Mouse (Mus musculus) Patski (cell line): Measurements from ENCODE around the gene Mst1r. TPM values are rescaled to one million over a fixed set of nuclear protein-coding genes. Genes with fewer than 3 reads are reported as not detected.

Experiments
- ATAC-seq: fragments of 100-300 bp; one replicate; pipeline ENCODE4 v1.8.0; 2021
- CTCF ChIA-PET: fragments of 350-600 bp; sonication (Branson Sonifier 250); formaldehyde crosslinking; loops from one replicate; lab custom pipeline; 2022; ENCODE audit warnings: inconsistent platforms; lab: Charles Lee
- POLR2A ChIA-PET: fragments of 350-600 bp; sonication (Branson Sonifier 250); formaldehyde crosslinking; loops from one replicate; lab custom pipeline; 2022; ENCODE audit warnings: antibody characterized with exemption, inconsistent platforms; lab: Charles Lee
- DNase-seq: peaks from one replicate; pipeline ENCODE4 v3.0.0-alpha.2; 2011; ENCODE audit warnings: low read depth, low spot score
- H3K27me3 ChIP-seq: fragments of 371-371 bp; one replicate; pipeline ENCODE4 v1.5.1; 2021
- CTCF ChIP-seq: fragments of 100-300 bp; IDR thresholded peaks from one replicate; pipeline ENCODE4 v1.5.1; 2021
- in situ Hi-C: fragments of 300-500 bp; cut with MboI; formaldehyde crosslinking; loops from 3 replicates; pipeline ENCODE4 v1.11.1; 2018; ENCODE audit warnings: low pct_unique_long_range_greater_than_20kb, mixed read lengths
- polyA plus RNA-seq: library from polyadenylated mRNA; unstranded; gene quantifications from one replicate; pipeline ENCODE4 v1.2.3, GENCODE M21; 2021

Mst1r gene
- polyA plus RNA-seq: 0.12 TPM

DNA sequence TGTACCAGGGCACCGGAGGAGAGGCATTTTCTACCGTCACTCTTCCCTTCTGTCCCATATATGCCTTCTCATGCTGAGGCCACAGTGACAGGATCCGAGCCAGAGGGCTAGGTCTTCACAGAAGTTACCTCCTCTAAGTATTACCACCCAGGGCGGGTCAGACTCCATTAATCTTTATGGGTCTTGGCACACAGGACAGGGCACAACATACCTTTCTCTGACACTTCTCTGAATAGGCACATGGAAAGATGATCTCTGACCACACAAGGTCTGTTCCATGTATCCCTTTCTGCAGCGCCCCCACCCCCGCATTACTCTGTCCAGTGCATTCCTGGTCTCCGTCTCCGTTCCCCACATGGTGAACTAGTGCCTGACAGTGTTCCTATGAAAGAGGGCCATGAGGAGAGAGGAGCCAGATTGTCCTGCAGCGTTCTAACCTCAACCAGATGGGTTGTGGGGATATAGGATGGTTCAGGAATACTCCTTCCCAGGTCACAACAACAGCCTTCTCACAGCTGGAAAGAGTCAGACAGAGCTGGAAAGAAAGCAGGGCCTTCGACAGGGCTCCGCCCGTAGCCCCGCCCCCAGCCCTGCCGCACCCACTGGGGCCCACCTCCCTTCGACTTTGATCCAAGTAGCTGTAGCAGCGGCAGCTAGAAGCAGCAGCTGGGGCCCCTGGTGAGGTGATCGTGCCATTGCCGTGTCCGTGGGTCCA, at the start of gene Mst1r:
Gene Mst1r (plus strand): TSS at position 622 of the 715 bp plus-strand sequence.
- DNase-seq (peak; percentile 78), ATAC-seq (peak; percentile 66)
- H3K27me3 ChIP-seq: no peaks in the 10 kb centered on the region
- in situ Hi-C loops: loop anchor here (5.0 kb wide), 1 partner anchor 56 kb away; no protein-coding TSS in a partner anchor
- POLR2A ChIA-PET: interaction anchor here (1.0 to 1.4 kb wide), 2 partner anchors 11 to 96 kb away, joined by 4 read pairs; no protein-coding TSS in a partner anchor
- CTCF ChIA-PET: interaction anchor here (0.9 to 7.9 kb wide), 13 partner anchors 12 to 161 kb away, joined by 3 to 65 read pairs (median 8); partner anchors contain the start of genes Amigo3 and Uba7
- no peak for TF ChIP-seq CTCF

DNA sequence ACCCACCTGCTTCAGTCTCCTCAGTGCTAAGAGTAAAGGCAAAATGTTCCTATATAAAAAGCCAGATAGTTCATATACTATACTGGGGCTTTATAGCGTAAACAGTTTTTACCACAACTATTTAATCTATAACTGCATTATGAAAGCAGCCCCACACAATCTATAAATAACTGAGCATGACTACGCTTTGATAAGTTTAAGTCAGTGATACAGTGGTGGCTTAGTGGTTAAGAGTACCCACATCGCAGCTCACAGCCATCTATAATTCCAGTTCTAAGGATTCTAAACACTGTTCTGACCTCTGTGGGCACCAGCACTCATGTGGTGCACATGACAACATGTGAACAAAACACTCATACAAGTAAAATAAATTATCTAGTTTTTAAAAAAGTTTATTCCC, 48.3 kb upstream of the Mst1r start:
- CTCF ChIA-PET: interaction anchor here (1.0 kb wide), 1 partner anchor 14 kb away, joined by 3 read pairs; no protein-coding TSS in a partner anchor
- no peak for TF ChIP-seq CTCF
- no peak for DNase-seq
- in situ Hi-C loops: no loop called here
- POLR2A ChIA-PET: no interaction called here
- no peaks in the 10 kb centered on the region for H3K27me3 ChIP-seq
- no peak for ATAC-seq

DNA sequence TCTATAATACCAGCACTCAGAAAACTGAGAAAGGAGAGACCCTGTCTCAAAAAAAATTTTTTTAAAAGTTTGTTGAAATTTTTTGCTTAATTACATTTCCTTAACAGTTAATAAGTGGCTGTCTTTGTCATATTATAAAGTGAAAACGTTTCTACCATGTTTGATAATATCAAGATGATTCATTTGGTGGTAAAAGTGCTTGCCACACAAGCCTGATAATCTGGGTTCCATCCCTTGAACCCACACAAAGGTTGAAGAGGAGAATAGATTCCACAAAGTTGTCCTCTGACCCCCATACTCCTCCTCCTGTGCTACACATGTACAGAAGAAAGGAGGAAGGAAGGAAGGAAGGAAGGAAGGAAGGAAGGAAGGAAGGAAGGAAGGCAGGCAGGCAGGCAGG, 42.2 kb upstream of the Mst1r start:
- no peak for TF ChIP-seq CTCF
- in situ Hi-C loops: no loop called here
- POLR2A ChIA-PET: interaction anchor here (0.6 kb wide), 2 partner anchors 10 to 794 kb away, joined by 3 read pairs; no protein-coding TSS in a partner anchor

GRCm38 (mm10) chr9:107866081-107866480, 40.6 kb upstream of the Mst1r start:
- DNase-seq: no peak
- CTCF ChIA-PET: interaction anchor here (1.7 kb wide), 1 partner anchor 10 kb away, joined by 3 read pairs; no protein-coding TSS in a partner anchor
- in situ Hi-C loops: no loop called here
- TF ChIP-seq CTCF: no peak
- no peak for ATAC-seq
- no peaks in the 10 kb centered on the region for H3K27me3 ChIP-seq
- POLR2A ChIA-PET: no interaction called here

More for the DNA sequence above, 42.2 kb upstream of the Mst1r start:
- ATAC-seq (no peak), DNase-seq (no peak)
- H3K27me3 ChIP-seq: no peaks in the 10 kb centered on the region
- CTCF ChIA-PET: no interaction called here

DNA sequence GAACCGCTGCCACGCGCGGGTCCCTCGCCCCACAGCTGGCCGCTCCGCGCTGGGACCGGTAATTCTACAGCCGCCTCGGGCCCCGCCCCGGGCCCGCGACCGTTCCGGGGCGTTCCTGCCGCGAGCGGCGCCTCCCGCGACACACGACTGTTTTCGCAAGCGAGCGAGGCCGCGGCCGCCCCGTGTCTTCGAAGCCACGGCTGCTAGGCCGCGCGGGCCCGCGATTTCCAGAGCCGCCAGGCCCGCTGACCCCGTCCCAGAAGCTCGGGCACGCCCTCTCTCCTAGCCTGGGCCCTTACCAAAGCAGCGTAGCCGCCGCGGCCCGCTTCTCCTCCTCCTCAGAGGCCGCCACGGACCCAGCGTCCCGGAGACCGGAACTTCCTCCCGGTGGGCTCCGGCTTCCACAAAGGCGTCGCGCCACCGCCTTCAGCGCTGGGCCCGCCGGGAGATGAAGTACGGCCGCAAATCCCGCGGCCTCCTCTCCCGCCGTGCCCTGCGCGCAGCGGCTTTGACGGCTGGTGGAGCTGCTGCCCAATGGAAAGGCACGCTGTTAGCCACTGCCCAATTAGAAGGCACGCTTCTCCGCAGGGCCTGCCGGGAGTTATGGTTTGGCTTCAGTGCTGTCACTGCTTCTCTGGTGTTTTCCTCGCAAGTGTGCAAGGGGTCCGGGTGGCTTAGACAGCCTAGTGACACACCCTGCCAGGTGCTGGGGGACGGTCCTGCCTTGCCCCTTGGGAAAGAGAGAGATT, 34.1 kb upstream of the Mst1r start:
- DNase-seq: peak; percentile 64
- in situ Hi-C loops: no loop called here
- peaks cover 4% of the 10 kb centered on the region for H3K27me3 ChIP-seq
- ChIA-PET POLR2A (interaction anchor here (0.9 to 1.9 kb wide), 2 partner anchors 17 to 18 kb away, joined by 3 to 5 read pairs; no protein-coding TSS in a partner anchor), CTCF (interaction anchor here (1.0 to 1.5 kb wide), 4 partner anchors 11 to 30 kb away, joined by 3 to 5 read pairs (median 4); no protein-coding TSS in a partner anchor)
- TF ChIP-seq CTCF: no peak
- peak; percentile 99 for ATAC-seq

DNA sequence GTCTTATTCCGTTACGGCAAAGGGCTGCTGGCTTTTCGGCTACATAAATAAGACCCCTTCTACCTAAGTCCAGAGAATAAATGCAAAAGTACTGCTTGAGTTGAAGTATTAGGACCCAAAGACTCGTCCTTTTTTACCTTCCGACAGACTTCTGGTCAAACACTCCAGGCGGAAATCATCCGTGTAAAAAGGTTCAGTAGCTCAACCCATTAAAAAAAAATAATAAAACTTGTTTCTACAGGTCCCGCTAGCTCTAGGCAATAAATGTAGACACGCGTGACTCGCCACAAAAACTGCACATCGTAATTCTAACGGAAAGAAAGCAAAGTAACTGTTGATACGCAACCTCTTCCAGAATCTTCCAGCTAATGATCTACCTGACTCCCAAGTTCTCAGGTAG, 33.5 kb upstream of the Mst1r start, which contains the start of gene Rbm6:
Gene Rbm6 (minus strand): TSS at position 101 of the 400 bp plus-strand sequence.
- ATAC-seq (no peak), DNase-seq (peak; percentile 2)
- CTCF ChIA-PET: interaction anchor here (1.0 to 1.5 kb wide), 2 partner anchors 13 to 30 kb away, joined by 3 to 5 read pairs; no protein-coding TSS in a partner anchor
- in situ Hi-C loops: no loop called here
- TF ChIP-seq CTCF: no peak
- H3K27me3 ChIP-seq: peaks cover 4% of the 10 kb centered on the region
- POLR2A ChIA-PET: interaction anchor here (1.2 to 1.9 kb wide), 2 partner anchors 17 to 18 kb away, joined by 3 to 5 read pairs; no protein-coding TSS in a partner anchor

GRCm38 (mm10) chr9:107880411-107880810, 26.3 kb upstream of the Mst1r start:
- DNase-seq: no peak
- no peak for ATAC-seq
- POLR2A ChIA-PET: no interaction called here
- CTCF ChIA-PET: no interaction called here
- H3K27me3 ChIP-seq: peaks cover 27% of the 10 kb centered on the region
- in situ Hi-C loops: no loop called here
- no peak for TF ChIP-seq CTCF

DNA sequence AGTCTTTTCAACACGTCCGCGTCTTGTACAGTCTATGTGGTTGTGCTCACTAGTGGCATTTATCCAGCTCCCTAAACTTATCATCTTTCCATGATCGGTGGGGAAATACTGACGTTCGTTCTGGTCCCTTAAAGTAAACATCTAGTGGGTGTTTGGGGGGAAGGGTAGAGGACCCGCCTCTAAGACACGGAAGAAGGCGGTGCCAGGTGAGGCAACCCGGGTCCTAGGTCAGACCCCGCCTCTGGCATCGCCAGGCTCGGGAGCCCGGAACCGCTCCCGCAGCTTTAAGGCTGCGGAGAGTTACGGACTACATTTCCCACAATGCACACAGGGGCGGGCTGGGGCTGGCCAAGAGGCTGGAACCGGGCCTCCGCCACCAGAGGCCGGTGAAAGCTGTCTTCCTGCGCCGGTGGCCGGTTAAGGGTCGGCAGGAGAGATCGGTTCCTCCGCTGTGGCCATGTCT, 18.8 kb upstream of the Mst1r start, which contains the start of gene Mon1a:
Gene Mon1a (plus strand): TSS at position 348 of the 463 bp plus-strand sequence.
- DNase-seq (no peak), ATAC-seq (peak; percentile 90)
- CTCF ChIA-PET: interaction anchor here (2.3 kb wide), 1 partner anchor 17 kb away, joined by 8 read pairs; no protein-coding TSS in a partner anchor
- peaks cover 9% of the 10 kb centered on the region for H3K27me3 ChIP-seq
- TF ChIP-seq CTCF: no peak
- in situ Hi-C loops: no loop called here
- POLR2A ChIA-PET: no interaction called here

- ChIA-PET CTCF (interaction anchor here (0.9 to 2.3 kb wide), 2 partner anchors 16 to 18 kb away, joined by 3 to 8 read pairs; no protein-coding TSS in a partner anchor), POLR2A (no interaction called here)
These were observed 18.3 kb upstream of the Mst1r start for GRCm38 (mm10) chr9:107888267-107888850.

More at GRCm38 (mm10) chr9:107888267-107888850, 18.3 kb upstream of the Mst1r start:
- no peak for DNase-seq
- no peak for TF ChIP-seq CTCF
- H3K27me3 ChIP-seq: peaks cover 9% of the 10 kb centered on the region
- ATAC-seq: peak; percentile 60
- in situ Hi-C loops: no loop called here
